Mouse (Mus musculus) urinary bladder, adult 18-20 months (tissue): ENCODE measurements at regions not wholly inside any gene's neighbourhood (a gene's known extent, or its start where the extent isn't known, plus 50 kb on each side); places are given as distances from the start of the nearest gene placed in this dataset.
"Not testable (repeated sequence)": the region's sequence is repeated elsewhere in the genome, so short reads cannot be mapped to it uniquely, and the experiment has no call there.

Experiments used
- DNase-seq, 2 experiments: peaks; one replicate each; pipeline ENCODE4 v3.0.0; 2022; ENCODE audit warnings: low spot score in 2 of 2, mixed read lengths in 2 of 2

DNA sequence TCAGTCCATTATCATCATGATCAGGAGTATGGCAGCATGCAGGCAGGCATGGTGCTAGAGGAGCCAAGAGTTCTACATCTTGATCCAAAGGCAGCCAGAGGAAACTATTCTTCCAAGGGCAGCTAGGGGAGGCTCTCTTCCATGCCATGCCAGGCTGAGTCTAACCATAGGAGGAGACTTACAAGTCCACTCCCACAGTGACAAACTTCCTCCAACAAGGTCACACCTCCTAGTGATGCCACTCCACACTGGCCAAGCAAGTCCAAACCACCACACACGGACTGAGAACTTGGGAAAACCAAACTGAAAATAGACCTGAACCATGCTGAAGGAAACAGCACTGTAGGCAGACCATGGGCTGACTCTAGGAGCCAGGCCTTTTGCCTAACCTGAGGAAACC lies 197.4 kb downstream of the Prex1 start:
- no peak for DNase-seq

DNA sequence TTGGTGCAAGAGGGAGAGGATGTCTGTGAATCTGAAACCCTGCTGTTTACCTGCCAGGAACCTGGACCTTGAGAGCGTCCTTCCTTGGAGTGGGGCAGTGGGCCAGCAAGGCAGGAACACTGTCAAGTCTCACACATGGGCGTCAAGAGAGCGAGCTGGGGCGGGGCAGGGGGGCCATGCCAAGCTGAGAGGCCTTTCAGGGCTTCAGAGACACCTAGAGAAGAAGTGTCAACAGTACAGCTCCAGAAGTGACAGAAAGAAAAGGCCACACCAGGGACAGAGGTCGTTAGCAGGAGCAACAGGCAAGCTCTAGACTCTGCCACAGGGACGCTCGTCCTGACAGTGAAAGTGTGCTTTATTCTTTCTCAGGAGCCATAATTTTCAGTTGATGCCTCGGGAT lies 199.0 kb downstream of the Prex1 start:
- DNase-seq: no peak

DNA sequence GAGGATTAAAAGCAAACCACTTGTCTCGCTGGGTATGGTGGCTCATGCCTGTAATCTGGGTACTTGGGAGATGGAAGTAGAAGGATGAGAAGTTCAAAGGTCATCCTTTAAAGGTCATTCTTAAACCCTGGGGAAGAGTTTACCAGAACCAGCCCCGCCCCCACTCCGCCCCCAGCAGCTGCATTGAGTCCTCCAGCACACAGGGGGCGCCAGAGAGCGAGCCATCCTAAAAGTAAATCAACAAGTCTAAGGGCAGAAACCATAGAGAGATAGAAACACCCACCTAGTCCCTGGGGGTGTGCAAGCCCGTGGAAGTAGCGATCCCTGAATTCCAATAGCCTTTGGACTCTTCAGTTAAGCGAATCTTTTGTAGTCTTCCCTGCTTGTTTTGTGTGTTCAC lies 201.1 kb downstream of the Prex1 start:
- DNase-seq: no peak

DNA sequence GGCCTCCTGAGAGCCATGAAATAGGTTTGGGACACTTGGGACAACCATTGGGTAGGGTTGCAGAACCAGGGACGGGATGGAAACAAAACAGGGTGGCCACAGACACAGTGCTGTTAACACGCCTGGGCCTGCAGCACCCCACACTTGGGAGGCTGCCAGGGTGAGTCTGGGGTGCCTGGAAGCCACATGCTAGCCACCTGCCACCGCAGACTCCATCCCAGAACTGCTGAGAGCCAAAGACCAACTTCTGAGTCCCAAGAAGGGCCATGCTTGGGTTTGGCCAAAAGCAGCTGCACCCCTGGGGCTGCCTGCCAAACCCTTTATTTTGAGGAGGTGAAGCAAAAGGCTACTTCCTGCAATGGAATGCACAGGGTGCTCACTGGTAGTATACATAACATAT lies 202.2 kb downstream of the Prex1 start:
- DNase-seq: not testable (repeated sequence)

DNA sequence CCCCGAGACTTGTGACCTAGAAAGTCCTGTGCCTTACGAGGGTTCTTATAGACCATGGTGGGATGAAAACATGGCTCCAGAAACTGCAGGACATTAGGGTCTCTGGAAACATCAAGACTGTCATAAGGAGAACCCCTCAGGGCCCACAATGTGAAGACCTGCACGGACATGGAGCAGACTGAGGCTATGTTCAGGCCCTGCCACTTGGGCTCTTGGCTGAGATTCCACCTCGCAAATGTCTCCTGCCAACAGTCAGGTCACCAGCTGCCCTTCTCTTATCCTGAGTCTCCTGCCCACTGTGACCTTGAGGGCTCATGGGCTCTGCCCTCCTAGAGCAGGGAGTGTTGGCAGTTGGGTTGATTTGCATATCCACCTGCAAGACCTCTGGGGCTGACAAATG lies 202.9 kb downstream of the Prex1 start:
- DNase-seq: no peak

DNA sequence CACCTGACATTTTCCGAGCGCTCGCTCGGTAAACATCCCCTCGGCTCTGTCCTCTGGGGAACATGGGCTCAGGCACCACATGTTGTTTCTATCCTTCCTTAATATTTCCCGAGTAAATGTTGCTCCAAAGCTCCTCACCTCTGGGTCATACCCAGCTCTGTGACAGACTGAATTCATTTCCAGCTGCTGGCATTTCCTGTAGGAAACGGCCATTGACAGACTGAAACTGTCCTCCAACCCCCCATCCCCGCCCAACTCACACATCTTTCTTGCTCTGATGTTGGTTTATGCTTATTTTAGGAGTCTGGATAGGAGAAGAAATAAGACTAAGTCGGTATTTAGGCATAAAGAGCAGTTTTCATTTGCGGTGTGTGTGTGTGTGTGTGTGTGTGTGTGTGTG lies 204.0 kb downstream of the Prex1 start:
- DNase-seq: no peak

DNA sequence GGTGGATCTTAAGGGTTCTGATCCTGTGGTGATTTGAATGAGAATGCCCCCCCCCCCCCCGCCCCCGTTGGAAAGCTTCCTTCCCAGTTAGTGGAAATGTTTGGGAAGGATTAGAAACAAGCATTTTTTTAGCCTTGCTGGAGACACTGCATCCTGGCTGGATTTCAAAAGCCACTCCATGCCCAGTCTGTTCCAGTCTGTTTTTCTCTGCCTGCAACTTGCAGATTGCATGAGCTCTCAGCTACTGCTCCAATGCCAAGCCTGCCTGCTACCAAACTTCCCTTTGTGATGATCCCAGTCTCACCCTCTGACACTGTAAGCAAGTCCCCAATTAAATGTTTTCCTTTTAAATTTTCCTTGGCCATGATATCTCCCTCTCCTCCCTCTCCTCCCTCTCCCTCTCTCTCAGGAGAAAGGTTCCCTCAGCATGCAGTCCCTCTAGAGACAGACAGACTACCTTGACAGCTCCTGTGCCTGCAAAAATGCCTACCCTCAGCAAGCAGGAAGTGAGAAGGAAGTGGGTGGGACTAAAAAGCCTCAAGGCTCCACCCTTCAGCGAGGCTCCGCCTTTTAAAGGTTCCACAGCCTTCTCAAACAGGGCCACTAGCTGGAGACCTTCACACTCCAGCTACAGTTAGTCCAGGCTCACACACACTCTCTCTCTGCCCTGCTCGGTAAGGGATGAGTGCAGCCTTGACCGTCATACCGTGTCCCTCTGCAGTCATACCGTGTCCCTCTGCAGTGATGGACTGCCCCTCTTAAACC lies 204.8 kb downstream of the Prex1 start:
- DNase-seq: no peak

DNA sequence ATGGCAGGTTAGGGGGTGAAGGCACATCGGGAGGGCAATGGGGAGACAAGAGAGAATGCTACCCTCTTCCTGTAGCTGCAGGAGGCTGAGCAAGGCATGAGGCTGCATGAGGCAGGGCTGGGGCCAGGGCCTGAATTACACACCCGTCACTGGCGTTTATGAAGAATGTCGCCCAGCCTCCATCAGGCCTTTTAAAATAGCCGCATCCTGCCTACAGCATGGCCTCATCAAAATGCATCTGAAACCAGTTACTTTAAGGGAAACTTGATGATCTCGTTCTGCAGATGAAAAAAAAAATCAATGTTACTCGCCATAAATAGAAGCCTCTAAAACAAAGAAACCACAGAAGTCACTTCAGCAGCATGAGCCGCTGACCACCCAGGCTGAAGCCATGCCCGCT lies 208.3 kb downstream of the Prex1 start:
- DNase-seq: no peak

DNA sequence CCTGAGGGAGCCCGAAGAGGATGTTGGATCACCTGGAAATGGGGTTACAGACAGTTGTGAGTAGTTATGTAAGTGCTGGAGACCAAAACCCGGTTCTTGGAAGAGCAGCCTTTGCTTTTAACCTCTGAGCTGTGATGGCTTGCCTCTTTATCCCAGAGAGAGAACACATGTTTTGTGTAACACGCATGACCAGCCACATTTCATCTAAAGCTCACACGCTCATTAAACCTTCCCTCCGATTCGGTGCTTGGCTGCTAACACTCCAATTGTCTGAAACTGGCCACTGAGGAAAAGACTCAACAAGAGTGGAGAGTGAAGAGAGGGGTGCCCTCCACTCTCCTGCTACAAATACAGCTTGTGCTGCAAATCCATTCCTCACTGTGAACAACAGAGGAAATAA lies 210.0 kb downstream of the Prex1 start:
- DNase-seq: no peak

DNA sequence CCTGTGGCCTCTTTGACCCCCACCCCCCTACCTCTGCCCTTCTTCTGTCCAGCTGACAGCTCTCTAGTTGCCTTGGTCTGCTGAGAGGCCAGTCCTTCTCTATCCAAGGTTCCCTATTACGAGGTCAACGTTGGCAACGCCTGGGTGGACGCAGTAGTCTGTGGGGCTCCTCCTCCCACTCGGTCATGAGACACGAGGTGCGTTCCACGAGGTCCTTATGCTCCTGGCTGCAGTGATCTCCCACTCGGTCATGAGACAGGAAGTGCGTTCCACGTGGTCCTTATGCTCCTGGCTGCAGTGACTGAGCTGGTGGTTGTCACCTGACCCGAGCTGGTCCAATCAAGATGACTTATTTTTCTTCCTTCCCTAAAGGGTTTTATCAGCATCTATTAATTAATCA lies 220.7 kb downstream of the Prex1 start:
- DNase-seq: no peak

DNA sequence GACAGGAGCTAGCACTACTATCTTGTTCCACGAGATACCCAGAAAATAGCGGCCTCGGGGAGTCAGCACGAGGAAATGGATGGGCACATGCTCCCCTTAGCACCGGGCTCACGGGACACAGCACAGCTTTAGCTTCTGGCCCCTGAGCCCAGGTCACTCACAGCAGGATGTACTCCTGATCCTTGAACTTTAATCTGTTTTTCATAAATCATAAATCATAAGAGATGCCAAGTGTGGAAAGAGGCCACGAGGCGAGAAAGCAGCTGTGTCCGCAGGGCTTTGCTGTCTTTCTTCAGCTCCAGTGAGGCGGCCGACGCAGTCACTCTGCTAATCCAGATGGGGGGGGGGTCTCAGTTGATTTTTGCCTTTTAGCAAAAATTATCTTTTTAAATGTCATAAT lies 221.2 kb downstream of the Prex1 start:
- no peak for DNase-seq

DNA sequence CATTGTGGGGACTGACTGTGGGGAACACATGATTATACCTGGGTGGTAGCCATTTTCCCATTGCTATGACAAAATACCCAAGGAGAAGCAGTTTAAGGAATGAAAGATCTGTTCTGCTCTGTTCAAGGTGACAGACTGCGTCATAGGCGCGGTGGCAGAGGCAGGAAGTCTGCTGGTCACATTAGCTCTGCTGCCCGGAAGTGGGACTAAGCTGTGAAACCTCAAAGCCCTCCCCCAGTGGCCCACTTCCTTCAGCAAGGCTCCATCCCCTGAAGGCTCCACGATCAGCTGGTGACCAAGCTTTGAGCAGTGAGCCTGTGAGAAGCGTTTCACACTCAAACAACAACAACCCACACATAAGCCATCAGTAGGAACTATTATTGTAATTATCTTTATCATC lies 221.8 kb downstream of the Prex1 start:
- DNase-seq: no peak

DNA sequence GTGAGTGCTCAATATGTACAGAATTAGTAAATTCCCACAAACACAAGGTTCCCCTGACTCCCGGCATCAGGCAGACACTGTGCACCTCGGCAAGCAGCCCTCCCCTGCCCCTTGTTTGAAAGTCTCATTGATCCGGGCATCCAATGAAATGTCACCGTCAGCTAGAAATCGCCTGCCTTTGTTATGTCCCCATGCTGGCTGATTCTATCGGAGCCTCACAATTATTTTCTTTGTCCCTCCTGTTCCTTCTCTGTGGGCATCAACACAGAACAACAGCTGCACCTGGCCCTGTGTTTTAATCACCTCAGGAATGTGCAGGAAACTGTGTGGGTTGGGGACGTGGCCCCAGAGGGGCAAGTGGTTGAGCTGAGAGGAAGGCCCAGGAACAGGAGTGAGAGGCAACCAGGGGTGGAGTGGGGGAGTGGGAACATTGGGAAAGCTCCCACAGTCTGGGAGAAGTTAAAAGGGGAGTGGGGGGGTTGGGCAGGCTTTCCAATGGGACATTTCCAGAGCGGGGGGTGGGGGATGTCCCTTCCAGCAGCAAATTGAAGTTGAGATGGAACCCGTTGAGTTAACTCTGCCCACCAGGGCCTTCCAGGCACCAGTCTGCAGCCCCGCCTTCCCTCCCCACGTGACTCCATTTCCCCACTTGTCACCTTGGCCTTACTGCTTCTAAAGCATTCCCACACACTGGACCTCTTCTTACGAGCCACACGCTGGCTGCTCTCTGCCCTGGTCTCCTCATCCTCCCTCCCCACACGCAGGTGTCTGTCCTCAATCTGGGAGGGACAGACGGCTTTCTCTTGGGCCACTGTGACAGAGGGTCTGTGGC lies 224.4 kb downstream of the Prex1 start:
- no peak for DNase-seq

DNA sequence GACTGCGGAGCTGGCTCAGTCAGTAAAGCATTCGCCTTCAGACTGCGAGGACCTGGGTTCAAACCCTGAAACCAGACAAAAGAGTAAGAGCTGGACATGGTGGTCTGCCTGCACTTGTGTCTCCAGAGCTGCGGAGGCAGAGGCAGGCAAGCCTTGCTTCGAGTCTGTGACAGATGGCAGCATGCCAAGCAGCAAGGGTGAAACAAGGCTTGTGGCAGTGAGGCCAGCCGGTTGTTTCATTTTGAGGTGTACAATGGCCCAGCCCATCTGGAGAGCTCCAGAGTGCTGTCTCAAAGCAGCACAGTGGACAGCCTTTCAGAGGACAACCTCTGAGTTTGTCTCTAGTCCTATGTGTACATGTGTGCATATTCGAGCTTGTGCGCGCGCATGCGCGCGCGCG lies 225.9 kb downstream of the Prex1 start:
- DNase-seq: no peak

DNA sequence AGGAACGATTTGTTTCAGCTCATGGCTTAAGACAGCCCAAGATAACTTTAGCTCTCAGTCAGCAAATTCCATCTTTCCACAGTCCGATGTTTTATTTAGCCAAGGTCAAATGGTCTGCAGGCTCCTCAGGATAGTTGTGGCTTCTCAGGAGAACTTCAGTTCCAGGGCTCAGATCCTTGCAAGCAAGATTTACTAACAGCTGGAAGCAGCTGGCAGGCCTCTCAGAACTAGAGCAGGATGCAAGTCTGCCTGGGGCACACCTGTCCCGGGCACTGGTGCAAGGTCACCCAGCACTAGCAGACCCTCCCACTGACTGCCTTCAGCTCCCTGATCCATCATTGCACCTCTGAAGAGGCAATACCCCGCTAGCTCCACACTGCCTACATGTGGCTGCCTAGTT lies 227.8 kb downstream of the Prex1 start:
- DNase-seq: no peak

DNA sequence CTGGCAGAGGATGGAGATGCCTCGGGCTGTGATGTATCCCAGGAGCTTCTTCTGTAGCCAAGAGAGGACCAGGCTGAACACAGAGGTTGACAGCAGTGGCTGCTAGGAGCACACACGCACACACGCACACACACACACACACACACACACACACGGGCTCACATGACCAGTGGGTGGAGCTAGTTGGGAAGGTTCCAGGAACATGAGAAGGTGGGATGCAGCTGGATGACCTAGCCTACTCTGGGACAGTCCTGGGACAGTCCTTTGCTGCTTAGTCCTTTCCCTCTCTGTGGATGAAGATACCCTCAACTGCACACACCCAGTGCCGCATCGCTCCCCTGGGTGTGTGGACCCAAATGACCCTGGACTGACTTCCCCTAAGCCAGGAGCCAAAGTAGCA lies 228.3 kb downstream of the Prex1 start:
- no peak for DNase-seq

DNA sequence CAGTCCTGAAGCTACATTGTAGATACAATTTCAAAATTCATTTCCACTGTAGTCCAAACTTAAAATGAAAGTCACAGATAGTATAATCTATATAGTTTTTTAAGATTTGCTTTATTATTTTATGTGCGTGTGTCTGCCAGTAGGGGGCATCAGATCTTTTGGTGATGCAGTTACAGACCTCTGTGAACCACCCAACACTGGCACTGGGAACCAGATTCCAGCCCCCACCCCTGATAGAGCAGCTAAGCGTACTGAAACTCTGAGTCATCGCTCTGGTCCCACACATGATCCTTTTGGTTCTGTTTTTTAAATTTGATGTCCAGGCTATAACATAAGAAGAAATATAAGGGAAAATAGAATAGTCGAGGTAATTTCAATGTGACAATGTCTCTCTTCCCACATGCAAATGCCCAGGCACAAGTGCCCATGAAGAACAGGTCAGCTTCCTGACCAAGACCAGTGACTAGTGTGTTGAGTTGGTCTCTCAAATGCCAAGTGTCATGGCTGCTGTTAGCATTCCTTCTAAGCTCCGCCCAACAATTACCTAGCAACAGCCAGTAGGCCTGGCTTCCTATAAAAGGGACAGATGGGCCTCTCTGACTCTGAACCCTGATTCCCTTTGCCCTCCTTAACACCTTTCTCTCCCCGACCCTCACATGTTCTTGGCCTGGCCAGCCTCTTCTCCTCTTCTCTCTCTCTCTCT lies 229.9 kb downstream of the Prex1 start:
- DNase-seq: no peak

DNA sequence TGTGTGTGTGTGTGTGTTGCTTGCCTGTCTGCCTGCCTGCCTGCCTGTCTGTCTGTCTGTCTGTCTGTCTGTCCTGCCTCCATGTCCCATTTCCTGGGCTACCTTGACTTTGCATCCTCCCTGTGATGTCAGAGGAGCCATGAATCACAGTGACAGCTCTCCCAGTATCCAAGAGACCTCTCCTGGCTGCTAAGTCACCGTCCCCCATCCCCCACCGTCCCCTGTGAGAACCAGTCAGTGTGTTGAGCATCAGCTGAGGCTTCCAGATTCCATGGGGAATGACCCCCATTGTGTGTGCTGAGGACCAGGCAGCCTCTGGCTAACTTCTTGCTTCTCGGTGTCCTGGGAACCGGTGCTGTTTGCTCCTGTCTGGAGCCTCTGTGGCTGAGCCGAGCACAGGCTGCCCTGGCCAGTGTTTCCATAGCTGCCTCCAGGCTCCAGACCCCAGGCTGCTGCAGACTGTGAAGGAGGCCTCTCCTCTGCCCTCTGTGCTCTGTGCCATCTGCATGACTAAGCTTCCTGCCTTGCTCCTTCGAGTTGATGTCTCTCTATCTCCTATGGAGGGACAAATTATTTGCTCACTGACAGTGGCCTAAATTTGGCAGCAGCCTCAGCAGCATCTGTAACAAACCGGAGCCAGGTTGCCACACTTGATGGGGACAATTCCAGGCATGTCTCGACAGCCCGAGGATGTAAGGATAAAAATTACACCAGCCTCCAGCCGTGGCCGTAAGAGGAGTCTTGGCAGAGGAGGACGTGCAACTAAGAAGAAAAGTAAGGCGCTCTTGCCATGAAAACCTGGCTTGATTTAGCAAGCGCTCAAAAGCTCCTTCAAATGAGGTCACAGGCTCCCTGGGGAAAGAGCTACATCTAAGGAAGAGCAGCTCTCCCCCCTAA lies 230.7 kb downstream of the Prex1 start:
- DNase-seq: no peak

DNA sequence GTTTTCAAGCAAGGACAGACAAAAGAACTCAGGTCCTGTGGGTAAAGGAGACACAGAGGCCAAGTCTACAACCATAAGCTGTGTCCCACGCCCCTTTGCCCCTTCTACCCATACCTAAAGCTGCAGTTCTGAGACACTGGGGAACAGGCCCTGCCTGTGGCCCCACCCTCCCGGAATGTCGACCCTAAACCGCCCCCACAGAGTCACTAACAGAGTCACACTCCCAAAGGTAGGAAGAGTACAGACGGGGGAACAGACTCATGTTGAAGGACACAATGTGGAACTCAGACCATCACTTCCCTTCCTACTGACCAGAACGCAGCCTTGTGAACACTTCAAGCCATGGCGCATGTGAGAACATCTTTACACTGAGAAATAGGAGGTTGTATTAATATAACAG lies 231.9 kb downstream of the Prex1 start:
- no peak for DNase-seq

DNA sequence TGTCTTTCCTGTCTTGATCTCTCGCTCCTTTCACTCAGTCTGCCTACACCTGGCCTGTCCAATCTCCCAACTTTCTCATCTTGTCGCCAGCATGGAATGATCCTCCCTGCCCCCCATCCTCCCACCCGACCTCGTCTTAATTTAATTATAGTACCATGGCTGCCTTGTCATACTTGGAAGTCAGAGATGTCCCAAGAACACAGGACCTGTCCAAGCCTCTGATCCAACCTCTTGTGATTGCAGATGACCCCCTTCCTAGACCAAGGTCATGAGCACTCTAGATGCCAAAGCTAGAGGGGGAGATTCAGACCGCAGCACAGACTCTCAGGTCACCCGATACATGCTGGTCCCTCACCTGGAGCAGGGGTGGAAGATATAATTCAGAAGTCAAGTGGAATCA lies 232.3 kb downstream of the Prex1 start:
- no peak for DNase-seq

DNA sequence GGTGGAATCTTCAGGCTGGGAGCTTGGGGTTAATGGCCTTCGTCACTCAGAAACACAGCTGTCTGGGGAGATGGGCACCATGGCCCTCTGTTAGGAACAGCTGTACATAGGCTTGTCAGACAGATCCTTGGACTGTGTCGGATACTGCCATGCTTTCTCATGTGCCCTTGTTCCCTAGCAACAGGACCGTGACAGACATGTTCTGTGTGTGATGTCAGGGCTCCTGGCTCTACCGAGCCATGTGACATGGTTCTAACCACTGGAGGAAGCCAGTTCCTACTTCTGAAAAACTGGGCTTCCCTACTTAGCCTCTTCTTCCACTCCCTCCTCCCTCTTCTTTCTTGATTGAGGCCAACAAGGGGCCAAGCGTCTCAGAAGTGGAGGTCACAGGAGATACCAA lies 232.7 kb downstream of the Prex1 start:
- no peak for DNase-seq

DNA sequence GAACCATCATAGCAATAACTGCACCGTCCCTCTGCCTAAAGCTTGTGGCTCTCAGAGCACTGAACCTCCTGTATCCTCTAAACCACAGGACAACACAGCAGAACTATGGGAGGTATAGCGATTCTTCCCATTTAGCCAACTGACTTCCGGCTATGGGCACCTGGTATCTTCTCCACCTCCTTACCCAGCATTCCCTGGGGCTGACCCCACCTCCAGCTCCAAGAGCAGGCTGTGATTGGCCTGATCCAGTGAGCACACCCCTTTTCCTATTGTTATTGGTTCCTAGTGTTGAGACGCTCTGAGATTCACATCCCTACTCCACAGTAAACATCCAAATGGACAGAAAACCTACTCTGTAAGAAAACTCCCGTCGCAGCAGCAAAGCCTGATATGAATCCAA lies 236.7 kb downstream of the Prex1 start:
- no peak for DNase-seq
